8 mouse cellular contexts compared by ENCODE assay signal in the genomic region with DNA sequence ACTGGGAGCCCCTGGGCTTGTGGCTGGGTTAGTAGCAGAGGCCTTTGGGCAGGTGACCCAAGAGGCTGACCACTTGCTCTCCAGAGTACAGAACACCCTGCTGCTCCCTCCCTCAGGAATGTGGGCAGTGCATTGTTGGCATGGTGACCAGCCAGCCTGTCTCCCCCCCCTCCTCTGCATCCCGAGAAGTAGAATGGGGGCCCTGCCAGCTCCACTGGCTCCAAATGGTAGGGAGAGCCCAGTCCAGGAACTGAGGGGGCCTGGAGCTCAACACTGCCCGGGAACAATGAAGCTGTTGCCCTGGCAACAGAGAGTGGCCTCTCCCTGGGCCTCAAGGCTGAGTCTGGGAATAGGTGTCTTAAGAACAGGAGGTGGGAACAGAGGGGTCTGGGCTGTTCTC.
DNase-seq lines count a peak whose midpoint lies in the region; ATAC-seq and TF ChIP-seq lines count a peak whose summit lies in the region.

No protein-coding gene starts in this region.

- peak; percentile 61 for ATAC-seq in intestine, embryonic 14.5 days (replicated peaks; ENCODE audit: low FRiP score, low TSS enrichment, low read depth)
- no peak for ATAC-seq in intestine, postnatal 0 days
- no peak for ATAC-seq in limb, embryonic 12.5 days (ENCODE audit: insufficient number of reproducible peaks, insufficient read depth, low FRiP score, low TSS enrichment, low read depth)
- ATAC-seq in activated CD4-positive, CD25-positive, alpha-beta regulatory T cell, adult 4 months, result no peak

- H3K4me1 ChIP-seq in intestine, embryonic 14.5 days (replicated peaks; ENCODE audit: control insufficient read depth, insufficient read depth, low read length), result peaks cover 5% of the 10 kb centered on the region
- no peaks in the 10 kb centered on the region for H3K4me1 ChIP-seq in intestine, postnatal 0 days (replicated peaks; ENCODE audit: control insufficient read depth, insufficient read depth, low read length)
- peaks cover 40% of the 10 kb centered on the region for H3K4me1 ChIP-seq in hindbrain, embryonic 10.5 days (replicated peaks)
- peaks cover 11% of the 10 kb centered on the region for H3K4me1 ChIP-seq in limb, embryonic 12.5 days (replicated peaks)

- no peak overlapping the region for H3K4me3 ChIP-seq in intestine, embryonic 14.5 days (ENCODE audit: low read depth, low read length)
- H3K4me3 ChIP-seq in intestine, postnatal 0 days (ENCODE audit: low read depth, low read length), result no peak overlapping the region
- H3K4me3 ChIP-seq in hindbrain, embryonic 10.5 days, result peak overlapping the region; percentile 31
- no peak overlapping the region for H3K4me3 ChIP-seq in limb, embryonic 12.5 days (replicated peaks)

- 0% methylated on average over 2 of the region's 2 CpGs for WGBS in intestine, embryonic 14.5 days
- WGBS in intestine, postnatal 0 days, result 0% methylated on average over 2 of the region's 2 CpGs
- WGBS in hindbrain, embryonic 10.5 days, result 0% methylated on average over 2 of the region's 2 CpGs
- WGBS in limb, embryonic 12.5 days, result 0% methylated on average over 2 of the region's 2 CpGs

- no peak for DNase-seq in intestine, embryonic 14.5 days (ENCODE audit: low spot score)
- peak; percentile 88 for DNase-seq in embryo, embryonic 10.5 days (ENCODE audit: low spot score)
- peak; percentile 87 for DNase-seq in hindbrain, embryonic 10.5 days (ENCODE audit: low spot score)
- DNase-seq in ovary, postnatal 14 days (ENCODE audit: low spot score), result peak; percentile 21
- no peak for DNase-seq in liver

- H3K9ac ChIP-seq in intestine, embryonic 14.5 days (ENCODE audit: low read length), result no peak overlapping the region
- H3K9ac ChIP-seq in intestine, postnatal 0 days (ENCODE audit: low read depth, low read length), result no peak overlapping the region
- H3K9ac ChIP-seq in limb, embryonic 12.5 days (replicated peaks), result peak overlapping the region; percentile 31; the same call in 1 of the 2 replicates

- no peaks in the 10 kb centered on the region for H3K36me3 ChIP-seq in intestine, embryonic 14.5 days (ENCODE audit: control insufficient read depth, insufficient read depth, low read length)
- H3K36me3 ChIP-seq in intestine, postnatal 0 days (ENCODE audit: control insufficient read depth, insufficient read depth), result no peaks in the 10 kb centered on the region
- H3K36me3 ChIP-seq in hindbrain, embryonic 10.5 days, result no peaks in the 10 kb centered on the region
- H3K36me3 ChIP-seq in limb, embryonic 12.5 days, result no peaks in the 10 kb centered on the region

- TF ChIP-seq CTCF in intestine, postnatal 0 days (IDR thresholded peaks at IDR 0.05; ENCODE audit: low read depth), result no peak

- no peak overlapping the region for H3K27ac ChIP-seq in intestine, embryonic 14.5 days (ENCODE audit: low read depth)
- no peak overlapping the region for H3K27ac ChIP-seq in intestine, postnatal 0 days (ENCODE audit: low read depth, low read length)
- peak overlapping the region; percentile 87 for H3K27ac ChIP-seq in hindbrain, embryonic 10.5 days
- H3K27ac ChIP-seq in limb, embryonic 12.5 days, result no peak overlapping the region

- no peak overlapping the region for H3K4me2 ChIP-seq in intestine, embryonic 14.5 days (ENCODE audit: low read length)
- no peak overlapping the region for H3K4me2 ChIP-seq in intestine, postnatal 0 days (replicated peaks; ENCODE audit: low read depth)
- no peak overlapping the region for H3K4me2 ChIP-seq in limb, embryonic 12.5 days

- no peaks in the 10 kb centered on the region for H3K9me3 ChIP-seq in intestine, embryonic 14.5 days (ENCODE audit: control insufficient read depth, low read length)
- no peaks in the 10 kb centered on the region for H3K9me3 ChIP-seq in intestine, postnatal 0 days (ENCODE audit: control insufficient read depth)
- no peaks in the 10 kb centered on the region for H3K9me3 ChIP-seq in hindbrain, embryonic 10.5 days
- no peaks in the 10 kb centered on the region for H3K9me3 ChIP-seq in limb, embryonic 12.5 days

- H3K27me3 ChIP-seq in intestine, embryonic 14.5 days (replicated peaks; ENCODE audit: control insufficient read depth, insufficient read depth, low read length), result no peaks in the 10 kb centered on the region
- no peaks in the 10 kb centered on the region for H3K27me3 ChIP-seq in intestine, postnatal 0 days (replicated peaks; ENCODE audit: control insufficient read depth, insufficient read depth, low read length)
- H3K27me3 ChIP-seq in hindbrain, embryonic 10.5 days (ENCODE audit: insufficient read depth, poor library complexity, severe bottlenecking), result peaks cover 5% of the 10 kb centered on the region; the same call in 1 of the 2 replicates
- peaks cover 17% of the 10 kb centered on the region for H3K27me3 ChIP-seq in limb, embryonic 12.5 days

Comparison
In these comparisons a context has a peak if more than half of its experiments do, and no peak if none do; other contexts are left out.
1. DNase-seq: peak in embryo, embryonic 10.5 days (single experiment), hindbrain, embryonic 10.5 days (single experiment) and ovary, postnatal 14 days (single experiment); none in intestine, embryonic 14.5 days (single experiment) and liver (single experiment).